Mouse (Mus musculus) MEL (cell line): ENCODE measurements around the gene Clic1.

Source experiments
- EP300 ChIP-seq, 2 experiments: IDR thresholded peaks; 2 replicates each; pipeline ENCODE4 v1.6.1; 2011; ENCODE audit warnings: improper control_type of control experiment in 2 of 2, low read length in 2 of 2, low read depth in 1 of 2, mild to moderate bottlenecking in 1 of 2
- GABPA ChIP-seq: IDR thresholded peaks from 2 replicates; pipeline ENCODE4 v1.6.1; 2012; ENCODE audit warnings: low read depth, mild to moderate bottlenecking, inconsistent platforms, low read length, improper control_type of control experiment, moderate library complexity
- MAFK ChIP-seq: IDR thresholded peaks from 2 replicates; pipeline ENCODE4 v1.6.1; 2011; ENCODE audit warnings: low read depth, mild to moderate bottlenecking, low read length, improper control_type of control experiment, borderline replicate concordance
- MYB ChIP-seq: IDR thresholded peaks from 2 replicates; pipeline ENCODE4 v1.6.1; 2011; ENCODE audit warnings: mild to moderate bottlenecking, low read depth, low read length, improper control_type of control experiment
- POLR2A ChIP-seq, 2 experiments: IDR thresholded peaks; 2 replicates each; pipeline ENCODE4 v1.6.1; 2011 to 2012; ENCODE audit warnings: low read length in 2 of 2, mild to moderate bottlenecking in 2 of 2, control low read depth in 1 of 2, improper control_type of control experiment in 1 of 2, low read depth in 1 of 2, moderate library complexity in 1 of 2; ENCODE audit not compliant: control insufficient read depth in 1 of 2, insufficient read depth in 1 of 2, poor library complexity in 1 of 2
- UBTF ChIP-seq: IDR thresholded peaks from 2 replicates; pipeline ENCODE4 v1.6.1; 2012; ENCODE audit warnings: low read depth, mild to moderate bottlenecking, inconsistent platforms, low read length, improper control_type of control experiment, moderate library complexity, borderline replicate concordance; ENCODE audit not compliant: insufficient read depth
- USF1 ChIP-seq: IDR thresholded peaks from 2 replicates; pipeline ENCODE4 v1.6.1; 2014; ENCODE audit warnings: low read depth, mild to moderate bottlenecking, inconsistent platforms, low read length, improper control_type of control experiment, moderate library complexity

GRCm38 (mm10) chr17:35001452-35002152 lies 48.2 kb upstream of the Clic1 start:
- TF ChIP-seq POLR2A (IDR thresholded peaks at IDR 0.05; ENCODE audit: control insufficient read depth in 1 of 2, insufficient read depth in 1 of 2, low read depth in 1 of 2, low read length in 2 of 2, poor library complexity in 1 of 2), result peak in 1 of 2 experiments; percentile 50; a peak in 1 of 4 replicates
- TF ChIP-seq MAFK, result no peak
- no peak for TF ChIP-seq MYB
- no peak; a peak in 1 of 4 replicates for TF ChIP-seq EP300 (IDR thresholded peaks at IDR 0.05; ENCODE audit: low read depth in 1 of 2, low read length in 2 of 2)
- no peak for TF ChIP-seq UBTF
- TF ChIP-seq USF1, result no peak
- no peak for TF ChIP-seq GABPA
